Mouse (Mus musculus) MEL (cell line): ENCODE data around the gene Ubn1. TPM values are rescaled to one million over a fixed set of nuclear protein-coding genes. Genes with fewer than 3 reads are reported as not detected.

Experiments
- DNase-seq: peaks from one replicate; pipeline ENCODE4 v3.0.0; 2011; ENCODE audit warnings: low read depth, low spot score
- H3K27ac ChIP-seq: 2 replicates; pipeline ENCODE4 v1.5.1; 2012; ENCODE audit warnings: low read depth, mild to moderate bottlenecking, control low read depth, low read length, moderate library complexity; ENCODE audit not compliant: control insufficient read depth
- H3K27me3 ChIP-seq, 2 experiments: fragments of 150-350 bp in 1 of 2; sonication (generic) in 1 of 2; 2 replicates each; pipeline ENCODE4 v1.6.1; 2012; ENCODE audit warnings: low read length in 2 of 2, mild to moderate bottlenecking in 2 of 2, improper control_type of control experiment in 1 of 2, moderate library complexity in 1 of 2; ENCODE audit not compliant: insufficient read depth in 2 of 2, control insufficient read depth in 1 of 2
- H3K36me3 ChIP-seq, 2 experiments: 2 replicates each; pipeline ENCODE4 v1.6.1; 2012 to 2014; ENCODE audit warnings: low read length in 2 of 2, improper control_type of control experiment in 1 of 2, inconsistent platforms in 1 of 2, mild to moderate bottlenecking in 1 of 2; ENCODE audit not compliant: insufficient read depth in 2 of 2, control insufficient read depth in 1 of 2
- H3K4me1 ChIP-seq, 2 experiments: fragments of 150-350 bp in 1 of 2; sonication (generic) in 1 of 2; 2 replicates each; pipeline ENCODE4 v1.6.1; 2012; ENCODE audit warnings: low read length in 2 of 2, improper control_type of control experiment in 1 of 2, mild to moderate bottlenecking in 1 of 2; ENCODE audit not compliant: insufficient read depth in 2 of 2, control insufficient read depth in 1 of 2
- H3K4me3 ChIP-seq, 2 experiments: fragments of 150-350 bp in 1 of 2; sonication (generic) in 1 of 2; 2 replicates each; pipeline ENCODE4 v1.5.1; 2012; ENCODE audit warnings: low read depth in 2 of 2, low read length in 2 of 2, mild to moderate bottlenecking in 2 of 2, moderate library complexity in 2 of 2, control low read depth in 1 of 2, improper control_type of control experiment in 1 of 2; ENCODE audit not compliant: control insufficient read depth in 1 of 2, insufficient read depth in 1 of 2
- H3K79me2 ChIP-seq: 2 replicates; pipeline ENCODE4 v1.6.1; 2012; ENCODE audit warnings: mild to moderate bottlenecking, low read length, moderate library complexity; ENCODE audit not compliant: control insufficient read depth, poor library complexity, insufficient read depth
- H3K9ac ChIP-seq: 2 replicates; pipeline ENCODE4 v1.6.1; 2012; ENCODE audit warnings: low read depth, mild to moderate bottlenecking, control low read depth, low read length, moderate library complexity; ENCODE audit not compliant: control insufficient read depth, poor library complexity, severe bottlenecking
- H3K9me3 ChIP-seq: fragments of 150-350 bp; sonication (generic); replicated peaks from 2 replicates; pipeline ENCODE4 v1.6.1; 2012; ENCODE audit warnings: mild to moderate bottlenecking, low read length, improper control_type of control experiment, moderate library complexity; ENCODE audit not compliant: insufficient read depth
- CHD1 ChIP-seq: IDR thresholded peaks from 2 replicates; pipeline ENCODE4 v1.6.1; 2012; ENCODE audit warnings: low read depth, mild to moderate bottlenecking, inconsistent platforms, low read length, improper control_type of control experiment
- CTCF ChIP-seq, 3 experiments: IDR thresholded peaks in 2 of 3; conservative IDR thresholded peaks in 1 of 3; 2 replicates each; pipeline ENCODE4 v1.5.1; 2011 to 2012; ENCODE audit warnings: low read length in 3 of 3, low read depth in 2 of 3, mild to moderate bottlenecking in 2 of 3, improper control_type of control experiment in 1 of 3, inconsistent platforms in 1 of 3, mixed read lengths in 1 of 3, moderate library complexity in 1 of 3; ENCODE audit not compliant: control insufficient read depth in 1 of 3, insufficient read depth in 1 of 3, poor library complexity in 1 of 3, severe bottlenecking in 1 of 3
- E2F4 ChIP-seq: IDR thresholded peaks from 2 replicates; pipeline ENCODE4 v1.6.1; 2011; ENCODE audit warnings: low read depth, low read length, improper control_type of control experiment, borderline replicate concordance
- ELF1 ChIP-seq: IDR thresholded peaks from 2 replicates; pipeline ENCODE4 v1.6.1; 2014; ENCODE audit warnings: low read depth, mild to moderate bottlenecking, inconsistent platforms, low read length, improper control_type of control experiment, moderate library complexity
- EP300 ChIP-seq, 2 experiments: IDR thresholded peaks; 2 replicates each; pipeline ENCODE4 v1.6.1; 2011; ENCODE audit warnings: improper control_type of control experiment in 2 of 2, low read length in 2 of 2, low read depth in 1 of 2, mild to moderate bottlenecking in 1 of 2
- ETS1 ChIP-seq: IDR thresholded peaks from 2 replicates; pipeline ENCODE4 v1.6.1; 2012; ENCODE audit warnings: low read depth, mild to moderate bottlenecking, inconsistent platforms, low read length, improper control_type of control experiment, moderate library complexity
- GABPA ChIP-seq: IDR thresholded peaks from 2 replicates; pipeline ENCODE4 v1.6.1; 2012; ENCODE audit warnings: low read depth, mild to moderate bottlenecking, inconsistent platforms, low read length, improper control_type of control experiment, moderate library complexity
- GATA1 ChIP-seq: IDR thresholded peaks from 2 replicates; pipeline ENCODE4 v1.6.1; 2011; ENCODE audit warnings: low read depth, low read length, improper control_type of control experiment
- MYB ChIP-seq: IDR thresholded peaks from 2 replicates; pipeline ENCODE4 v1.6.1; 2011; ENCODE audit warnings: mild to moderate bottlenecking, low read depth, low read length, improper control_type of control experiment
- NELFE ChIP-seq: IDR thresholded peaks from 2 replicates; pipeline ENCODE4 v1.6.1; 2011; ENCODE audit warnings: low read depth, low read length, improper control_type of control experiment
- NRF1 ChIP-seq: IDR thresholded peaks from 2 replicates; pipeline ENCODE4 v1.6.1; 2014; ENCODE audit warnings: low read depth, mild to moderate bottlenecking, inconsistent platforms, low read length, improper control_type of control experiment, moderate library complexity; ENCODE audit not compliant: poor library complexity, insufficient read depth, severe bottlenecking
- POLR2AphosphoS5 ChIP-seq: IDR thresholded peaks from 2 replicates; pipeline ENCODE4 v1.6.1; 2012; ENCODE audit warnings: low read depth, borderline replicate concordance, mild to moderate bottlenecking, inconsistent platforms, low read length, moderate library complexity, mixed read lengths
- SIN3A ChIP-seq: IDR thresholded peaks from 2 replicates; pipeline ENCODE4 v1.6.1; 2012; ENCODE audit warnings: low read length, improper control_type of control experiment, inconsistent platforms
- SMC3 ChIP-seq: IDR thresholded peaks from 2 replicates; pipeline ENCODE4 v1.6.1; 2011; ENCODE audit warnings: low read depth, low read length, improper control_type of control experiment
- TCF12 ChIP-seq: IDR thresholded peaks from 2 replicates; pipeline ENCODE4 v1.6.1; 2014; ENCODE audit warnings: low read depth, mild to moderate bottlenecking, inconsistent platforms, low read length, improper control_type of control experiment, moderate library complexity
- UBTF ChIP-seq: IDR thresholded peaks from 2 replicates; pipeline ENCODE4 v1.6.1; 2012; ENCODE audit warnings: low read depth, mild to moderate bottlenecking, inconsistent platforms, low read length, improper control_type of control experiment, moderate library complexity, borderline replicate concordance; ENCODE audit not compliant: insufficient read depth
- USF2 ChIP-seq, 2 experiments: IDR thresholded peaks; 2 replicates each; pipeline ENCODE4 v1.6.1; 2011 to 2012; ENCODE audit warnings: improper control_type of control experiment in 2 of 2, low read length in 2 of 2, borderline replicate concordance in 1 of 2, inconsistent platforms in 1 of 2, low read depth in 1 of 2, mild to moderate bottlenecking in 1 of 2; ENCODE audit not compliant: insufficient read depth in 1 of 2
- ZKSCAN1 ChIP-seq: IDR thresholded peaks from 2 replicates; pipeline ENCODE4 v1.6.1; 2012; ENCODE audit warnings: low read depth, mild to moderate bottlenecking, inconsistent platforms, low read length, improper control_type of control experiment, moderate library complexity
- polyA plus RNA-seq, 2 experiments: library from polyadenylated mRNA; stranded (reverse) in 1 of 2; unstranded in 1 of 2; fragments of >175 nt in 1 of 2; fragments of >200 nt in 1 of 2; gene quantifications; 2 replicates each; pipeline versions ENCODE4 v1.2.1 to v1.2.4; 2012; ENCODE audit warnings: low replicate concordance in 2 of 2, low read depth in 1 of 2; ENCODE audit not compliant: insufficient read length in 2 of 2, insufficient read depth in 1 of 2, missing spikeins in 1 of 2
- total RNA-seq: library from RNA; depleted of rRNA; stranded (reverse); fragments of 300-350 nt; gene quantifications from 2 replicates; pipeline ENCODE4 v1.2.3, GENCODE M21; 2012

The Ubn1 gene
- total and polyA plus RNA-seq, 3 experiments, result 18.1 to 34.5 (median 24.9) TPM

DNA sequence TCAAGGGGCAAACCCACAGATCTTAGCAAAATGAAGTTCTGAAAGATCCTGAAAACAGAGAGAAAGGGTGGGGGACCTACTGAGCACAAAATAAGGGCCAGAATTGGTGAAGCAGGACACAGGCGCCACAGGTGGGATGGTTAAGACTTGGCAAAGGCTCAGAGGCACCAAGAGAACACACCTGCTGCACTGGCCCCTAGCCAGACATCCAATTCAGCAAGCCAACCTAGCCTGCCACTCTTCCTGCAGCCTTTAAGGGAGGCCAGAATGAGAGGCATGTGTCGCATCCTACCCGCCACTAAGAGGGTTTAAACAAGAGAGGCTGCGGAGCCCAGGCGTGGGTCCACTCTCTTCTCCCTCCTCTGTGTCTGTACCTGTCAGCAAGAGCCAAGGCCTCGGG lies 51.1 kb downstream of the Ubn1 start:
- Histone ChIP-seq H3K36me3 (no peaks in the 10 kb centered on the region), H3K27me3 (0 out of 4 replicates have a peak, but pooled peaks cover 0 to 2% of the 10 kb centered on the region in 2 experiments), H3K4me3 (no peak overlapping the region), H3K79me2 (no peaks in the 10 kb centered on the region), H3K27ac (no peak overlapping the region), H3K4me1 (no peaks in the 10 kb centered on the region)
- no peak for DNase-seq
- TF ChIP-seq SMC3 (no peak), CHD1 (no peak), CTCF (IDR thresholded peaks at IDR 0.05 in 2 of 3, conservative IDR thresholded peaks at IDR 0.05 in 1 of 3; ENCODE audit: control insufficient read depth in 1 of 3, insufficient read depth in 1 of 3, low read depth in 2 of 3, low read length in 3 of 3, poor library complexity in 1 of 3, severe bottlenecking in 1 of 3) (no peak)
- TF ChIP-seq, all 39 proteins: peak for 0
- Histone ChIP-seq H3K9ac (no peak overlapping the region), H3K9me3 (no peaks in the 10 kb centered on the region)

DNA sequence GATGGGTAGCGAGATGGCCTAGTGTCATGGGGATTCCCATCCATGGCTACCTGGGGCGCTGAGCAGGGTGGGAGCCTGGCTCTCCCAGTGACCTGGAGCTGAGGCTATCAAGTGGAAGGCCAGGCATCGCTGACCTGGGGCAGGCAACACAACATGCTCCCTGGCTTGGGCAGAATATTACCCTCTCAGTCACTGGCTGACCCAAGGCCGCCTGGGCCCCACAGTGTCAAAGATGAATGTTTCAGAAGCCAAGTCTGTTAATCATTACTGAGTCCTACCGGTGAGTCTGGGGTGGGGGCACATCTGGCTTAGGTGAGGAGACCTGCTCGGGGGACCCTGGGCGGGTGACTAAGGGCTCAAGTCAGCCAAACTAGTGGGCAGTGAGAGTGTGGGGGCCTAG lies 60.0 kb downstream of the Ubn1 start:
- no peaks in the 10 kb centered on the region for H3K79me2 ChIP-seq
- no peak overlapping the region for H3K4me3 ChIP-seq
- no peaks in the 10 kb centered on the region for H3K36me3 ChIP-seq
- no peaks in the 10 kb centered on the region for H3K4me1 ChIP-seq
- no peaks in the 10 kb centered on the region for H3K9me3 ChIP-seq
- H3K27ac ChIP-seq, result no peak overlapping the region
- no peaks in the 10 kb centered on the region for H3K27me3 ChIP-seq
- TF ChIP-seq EP300 (IDR thresholded peaks at IDR 0.05; ENCODE audit: low read depth in 1 of 2, low read length in 2 of 2), result no peak
- no peak for DNase-seq
- no peak overlapping the region for H3K9ac ChIP-seq

DNA sequence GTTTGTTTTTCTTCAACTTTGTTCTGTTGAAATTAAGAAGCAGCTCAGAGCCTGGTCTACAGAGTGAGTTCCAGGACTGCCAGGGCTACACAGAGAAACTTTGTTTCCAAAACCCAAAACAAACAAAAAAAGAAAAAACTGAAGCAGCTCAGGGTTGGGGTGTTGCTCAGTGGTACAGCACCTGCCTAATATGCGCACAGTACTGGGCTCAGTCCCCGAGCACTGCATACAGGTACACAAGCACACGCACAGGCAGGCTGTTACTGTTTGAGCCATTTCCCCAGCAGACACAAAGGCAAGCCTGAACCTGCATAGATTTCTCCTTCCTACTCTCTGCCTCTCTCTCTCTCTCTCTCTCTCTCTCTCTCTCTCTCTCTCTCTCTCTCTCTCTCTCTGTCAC lies 61.2 kb downstream of the Ubn1 start:
- Histone ChIP-seq H3K4me3 (no peak overlapping the region), H3K79me2 (no peaks in the 10 kb centered on the region), H3K36me3 (no peaks in the 10 kb centered on the region), H3K4me1 (no peaks in the 10 kb centered on the region), H3K9me3 (no peaks in the 10 kb centered on the region), H3K27ac (no peak overlapping the region), H3K9ac (no peak overlapping the region), H3K27me3 (peaks cover 0 to 2% of the 10 kb centered on the region in 2 experiments; a peak in 1 of 4 replicates)
- no peak for DNase-seq
- TF ChIP-seq MYB (no peak), GATA1 (no peak), E2F4 (no peak), UBTF (no peak), POLR2AphosphoS5 (no peak), NRF1 (no peak), SIN3A (no peak), TCF12 (no peak), SMC3 (no peak), USF2 (IDR thresholded peaks at IDR 0.05; ENCODE audit: borderline replicate concordance in 1 of 2, insufficient read depth in 1 of 2, low read depth in 1 of 2, low read length in 2 of 2) (no peak), CTCF (IDR thresholded peaks at IDR 0.05 in 2 of 3, conservative IDR thresholded peaks at IDR 0.05 in 1 of 3; ENCODE audit: control insufficient read depth in 1 of 3, insufficient read depth in 1 of 3, low read depth in 2 of 3, low read length in 3 of 3, poor library complexity in 1 of 3, severe bottlenecking in 1 of 3) (no peak), ETS1 (no peak), GABPA (no peak), CHD1 (no peak), NELFE (no peak), ZKSCAN1 (no peak), ELF1 (no peak)
